Mouse (Mus musculus): ENCODE measurements at regions not wholly inside any gene's neighbourhood (a gene's known extent, or its start where the extent isn't known, plus 50 kb on each side); places are given as distances from the start of the nearest gene placed in this dataset.
"Not testable (repeated sequence)": the region's sequence is repeated elsewhere in the genome, so short reads cannot be mapped to it uniquely, and the experiment has no call there.

GRCm38 (mm10) chr1:177362398-177362797 lies 79.8 kb upstream of the Zbtb18 start:
- H3K9me3 ChIP-seq (ENCODE audit: control insufficient read depth, low read length) = no peaks in the 10 kb centered on the region
- H3K36me3 ChIP-seq (ENCODE audit: control insufficient read depth, insufficient read depth, low read length) = no peaks in the 10 kb centered on the region
- H3K9ac ChIP-seq (replicated peaks; ENCODE audit: low read depth, low read length) = no peak overlapping the region
- no peak overlapping the region for H3K4me2 ChIP-seq (ENCODE audit: low read depth, low read length)
- H3K27ac ChIP-seq (ENCODE audit: low read depth, low read length) = no peak overlapping the region
- no peak for ATAC-seq (ENCODE audit: low read depth)
- 93% methylated on average over 8 of the region's 8 CpGs for WGBS
- no peak overlapping the region for H3K4me3 ChIP-seq (ENCODE audit: low read depth, low read length)
- H3K27me3 ChIP-seq (ENCODE audit: control insufficient read depth, insufficient read depth, low read length) = no peaks in the 10 kb centered on the region
- no peaks in the 10 kb centered on the region for H3K4me1 ChIP-seq (ENCODE audit: control insufficient read depth, insufficient read depth, low read length)

DNA sequence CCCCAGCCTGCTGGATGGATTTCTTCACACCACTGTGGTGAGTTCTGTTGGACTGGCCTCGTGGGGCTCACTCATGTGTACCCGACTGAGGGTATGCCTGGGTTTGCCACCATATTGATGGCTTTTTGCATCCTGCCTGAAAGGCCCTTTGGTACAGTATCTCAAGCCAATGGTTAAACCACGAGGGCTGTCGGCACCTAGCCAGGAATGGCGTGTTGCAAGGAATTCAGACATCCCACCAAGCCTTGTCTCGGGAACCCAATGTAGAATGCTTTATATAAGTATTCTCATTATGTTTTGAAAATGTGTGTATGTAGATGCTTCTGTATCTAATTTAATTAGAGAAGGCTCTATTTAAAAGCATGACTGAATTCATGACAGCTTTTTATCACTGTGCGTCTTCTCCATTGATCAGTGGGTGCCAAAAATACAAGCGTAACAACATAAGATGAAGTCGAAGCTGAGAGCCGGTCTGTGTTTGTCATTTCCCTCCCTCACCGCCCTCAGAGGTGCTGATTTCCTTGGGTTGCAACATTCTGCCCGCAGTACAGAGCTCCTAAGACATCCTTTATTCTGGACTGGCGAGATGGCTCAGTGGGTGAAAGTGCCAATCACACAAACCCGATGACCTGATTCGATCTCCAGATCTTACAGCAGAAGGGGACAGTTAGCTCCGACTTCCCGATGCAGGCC lies 90.5 kb upstream of the Akt3 start:
- no peak overlapping the region for H3K4me3 ChIP-seq (ENCODE audit: low read depth, low read length)
- no peak for ATAC-seq (ENCODE audit: low read depth)
- 92% methylated on average over 17 of the region's 17 CpGs for WGBS
- no peaks in the 10 kb centered on the region for H3K4me1 ChIP-seq (ENCODE audit: control insufficient read depth, insufficient read depth, low read length)
- no peak overlapping the region for H3K27ac ChIP-seq (ENCODE audit: low read depth, low read length)
- no peaks in the 10 kb centered on the region for H3K9me3 ChIP-seq (ENCODE audit: control insufficient read depth, low read length)
- no peak overlapping the region for H3K4me2 ChIP-seq (ENCODE audit: low read depth, low read length)
- no peaks in the 10 kb centered on the region for H3K36me3 ChIP-seq (ENCODE audit: control insufficient read depth, insufficient read depth, low read length)
- H3K27me3 ChIP-seq (ENCODE audit: control insufficient read depth, insufficient read depth, low read length) = no peaks in the 10 kb centered on the region
- no peak overlapping the region for H3K9ac ChIP-seq (replicated peaks; ENCODE audit: low read depth, low read length)

GRCm38 (mm10) chr1:177347208-177347607 lies 89.2 kb upstream of the Akt3 start:
- Histone ChIP-seq H3K27me3 (ENCODE audit: control insufficient read depth, insufficient read depth, low read length) (no peaks in the 10 kb centered on the region), H3K4me3 (ENCODE audit: low read depth, low read length) (no peak overlapping the region), H3K9ac (replicated peaks; ENCODE audit: low read depth, low read length) (no peak overlapping the region), H3K9me3 (ENCODE audit: control insufficient read depth, low read length) (no peaks in the 10 kb centered on the region), H3K36me3 (ENCODE audit: control insufficient read depth, insufficient read depth, low read length) (no peaks in the 10 kb centered on the region), H3K4me1 (ENCODE audit: control insufficient read depth, insufficient read depth, low read length) (no peaks in the 10 kb centered on the region), H3K4me2 (ENCODE audit: low read depth, low read length) (no peak overlapping the region), H3K27ac (ENCODE audit: low read depth, low read length) (no peak overlapping the region)
- no peak for ATAC-seq (ENCODE audit: low read depth)
- WGBS = 32% methylated on average over 4 of the region's 4 CpGs

DNA sequence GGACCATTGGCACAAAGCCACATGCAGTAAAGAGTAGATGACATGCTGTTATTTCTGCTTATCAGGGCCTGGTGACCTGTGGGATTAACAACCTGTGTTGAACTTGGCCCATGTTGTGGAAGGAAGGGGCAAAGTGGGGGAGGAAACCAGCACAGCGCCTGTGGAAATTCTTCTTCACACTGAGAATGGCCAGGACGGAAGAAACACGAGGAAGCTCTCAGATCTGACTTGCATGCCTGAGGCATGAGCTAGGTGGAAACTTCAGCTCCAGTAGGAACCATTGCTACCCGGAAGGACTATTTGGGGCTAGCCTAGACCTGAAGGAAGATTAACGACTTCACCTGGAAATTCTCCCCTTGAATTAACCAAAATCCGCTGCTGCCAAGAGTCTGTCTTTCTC lies 88.5 kb upstream of the Akt3 start:
- no peaks in the 10 kb centered on the region for H3K4me1 ChIP-seq (ENCODE audit: control insufficient read depth, insufficient read depth, low read length)
- no peak overlapping the region for H3K4me2 ChIP-seq (ENCODE audit: low read depth, low read length)
- H3K27me3 ChIP-seq (ENCODE audit: control insufficient read depth, insufficient read depth, low read length) = no peaks in the 10 kb centered on the region
- H3K9ac ChIP-seq (replicated peaks; ENCODE audit: low read depth, low read length) = no peak overlapping the region
- H3K27ac ChIP-seq (ENCODE audit: low read depth, low read length) = no peak overlapping the region
- H3K4me3 ChIP-seq (ENCODE audit: low read depth, low read length) = no peak overlapping the region
- ATAC-seq (ENCODE audit: low read depth) = no peak
- H3K9me3 ChIP-seq (ENCODE audit: control insufficient read depth, low read length) = no peaks in the 10 kb centered on the region
- WGBS = 81% methylated on average over 6 of the region's 6 CpGs
- H3K36me3 ChIP-seq (ENCODE audit: control insufficient read depth, insufficient read depth, low read length) = no peaks in the 10 kb centered on the region

GRCm38 (mm10) chr1:177345540-177345939 lies 87.5 kb upstream of the Akt3 start:
- Histone ChIP-seq H3K27me3 (ENCODE audit: control insufficient read depth, insufficient read depth, low read length) (no peaks in the 10 kb centered on the region), H3K36me3 (ENCODE audit: control insufficient read depth, insufficient read depth, low read length) (no peaks in the 10 kb centered on the region), H3K9ac (replicated peaks; ENCODE audit: low read depth, low read length) (no peak overlapping the region), H3K27ac (ENCODE audit: low read depth, low read length) (no peak overlapping the region), H3K4me2 (ENCODE audit: low read depth, low read length) (no peak overlapping the region), H3K9me3 (ENCODE audit: control insufficient read depth, low read length) (no peaks in the 10 kb centered on the region), H3K4me3 (ENCODE audit: low read depth, low read length) (no peak overlapping the region), H3K4me1 (ENCODE audit: control insufficient read depth, insufficient read depth, low read length) (no peaks in the 10 kb centered on the region)
- ATAC-seq (ENCODE audit: low read depth) = no peak
- 87% methylated on average over 6 of the region's 6 CpGs for WGBS

DNA sequence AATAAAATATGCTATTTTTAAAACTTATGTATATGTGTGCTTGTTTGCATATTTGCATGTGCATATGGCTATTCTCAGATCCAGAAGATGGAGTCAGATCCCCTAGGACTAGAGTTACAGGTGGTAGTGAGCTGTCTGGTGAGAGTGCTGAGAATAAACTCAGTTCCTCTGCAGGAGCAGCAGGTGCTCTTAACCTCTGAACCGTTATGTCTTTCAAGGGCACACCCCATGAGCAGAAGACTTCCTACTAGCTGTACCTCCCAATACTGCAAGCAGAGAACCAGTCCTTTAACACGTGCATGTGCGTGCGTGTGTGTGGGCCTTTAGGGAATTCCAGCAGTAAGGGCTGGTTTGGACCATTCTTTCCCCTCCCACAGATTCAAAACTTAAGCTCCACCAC lies 85.9 kb upstream of the Akt3 start:
- Histone ChIP-seq H3K9ac (replicated peaks; ENCODE audit: low read depth, low read length) (no peak overlapping the region), H3K4me1 (ENCODE audit: control insufficient read depth, insufficient read depth, low read length) (no peaks in the 10 kb centered on the region), H3K27me3 (ENCODE audit: control insufficient read depth, insufficient read depth, low read length) (no peaks in the 10 kb centered on the region), H3K36me3 (ENCODE audit: control insufficient read depth, insufficient read depth, low read length) (no peaks in the 10 kb centered on the region), H3K4me2 (ENCODE audit: low read depth, low read length) (no peak overlapping the region), H3K9me3 (ENCODE audit: control insufficient read depth, low read length) (no peaks in the 10 kb centered on the region), H3K27ac (ENCODE audit: low read depth, low read length) (no peak overlapping the region), H3K4me3 (ENCODE audit: low read depth, low read length) (no peak overlapping the region)
- WGBS = 80% methylated on average over 4 of the region's 4 CpGs
- no peak for ATAC-seq (ENCODE audit: low read depth)

DNA sequence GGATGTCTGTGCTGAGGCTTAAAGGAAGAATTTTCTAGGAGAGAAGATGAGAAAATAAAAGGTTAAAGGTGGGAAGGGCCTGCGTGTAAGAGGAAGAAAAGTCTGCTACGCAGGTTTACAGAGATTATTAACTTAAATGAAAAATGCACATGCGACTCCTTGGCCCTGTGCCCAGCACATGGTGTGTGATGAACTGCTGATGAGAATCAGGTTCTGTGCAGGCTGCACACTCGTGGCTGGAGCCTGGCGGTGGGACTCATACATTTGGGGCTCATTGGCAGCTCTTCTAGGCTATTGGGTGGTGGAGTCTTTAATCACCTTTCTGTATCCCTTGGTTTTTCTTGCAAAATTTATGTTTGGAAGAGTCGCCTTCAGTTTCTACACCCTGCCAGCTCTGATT lies 85.1 kb upstream of the Akt3 start:
- H3K9ac ChIP-seq (replicated peaks; ENCODE audit: low read depth, low read length) = no peak overlapping the region
- H3K9me3 ChIP-seq (ENCODE audit: control insufficient read depth, low read length) = no peaks in the 10 kb centered on the region
- ATAC-seq (ENCODE audit: low read depth) = no peak
- no peak overlapping the region for H3K27ac ChIP-seq (ENCODE audit: low read depth, low read length)
- no peak overlapping the region for H3K4me2 ChIP-seq (ENCODE audit: low read depth, low read length)
- no peaks in the 10 kb centered on the region for H3K27me3 ChIP-seq (ENCODE audit: control insufficient read depth, insufficient read depth, low read length)
- 0 out of 2 replicates have a peak, but pooled peaks cover 2% of the 10 kb centered on the region for H3K4me1 ChIP-seq (ENCODE audit: control insufficient read depth, insufficient read depth, low read length)
- H3K4me3 ChIP-seq (ENCODE audit: low read depth, low read length) = no peak overlapping the region
- H3K36me3 ChIP-seq (ENCODE audit: control insufficient read depth, insufficient read depth, low read length) = no peaks in the 10 kb centered on the region
- WGBS = 25% methylated on average over 6 of the region's 6 CpGs

DNA sequence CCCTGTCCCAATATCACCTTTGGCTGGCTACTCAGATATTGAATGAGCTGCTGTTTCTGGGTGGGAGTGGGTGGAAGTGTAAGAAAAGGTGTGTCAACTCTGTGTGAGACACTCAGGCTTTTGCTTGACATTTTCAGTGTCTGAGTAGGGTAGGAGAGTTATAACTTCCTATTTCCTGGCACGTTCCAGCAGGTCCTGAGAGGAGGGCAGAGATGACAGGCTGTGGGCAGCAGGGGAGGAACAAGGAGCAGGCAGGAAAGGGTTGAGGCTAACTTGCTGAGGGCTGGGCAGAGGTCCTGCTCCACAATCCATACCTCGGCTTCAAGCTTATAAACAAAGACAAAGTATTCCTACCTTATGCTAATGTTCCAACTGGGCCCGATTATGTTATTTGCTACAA lies 82.2 kb upstream of the Akt3 start:
- no peaks in the 10 kb centered on the region for H3K27me3 ChIP-seq (ENCODE audit: control insufficient read depth, insufficient read depth, low read length)
- 74% methylated on average over 3 of the region's 3 CpGs for WGBS

GRCm38 (mm10) chr1:177339207-177339787 lies 81.3 kb upstream of the Akt3 start:
- Histone ChIP-seq H3K9ac (replicated peaks; ENCODE audit: low read depth, low read length) (peak overlapping the region; percentile 43; the same call in 1 of the 2 replicates), H3K4me3 (ENCODE audit: low read depth, low read length) (peak overlapping the region; percentile 31), H3K4me2 (ENCODE audit: low read depth, low read length) (peak overlapping the region; percentile 58)
- ATAC-seq (ENCODE audit: low read depth); H3K9me3 ChIP-seq (ENCODE audit: control insufficient read depth, low read length); H3K4me1 ChIP-seq (ENCODE audit: control insufficient read depth, insufficient read depth, low read length); H3K27ac ChIP-seq (ENCODE audit: low read depth, low read length); H3K27me3 ChIP-seq (ENCODE audit: control insufficient read depth, insufficient read depth, low read length); H3K36me3 ChIP-seq (ENCODE audit: control insufficient read depth, insufficient read depth, low read length): not testable (repeated sequence)
- WGBS = 59% methylated on average over 11 of the region's 13 CpGs

More for the DNA sequence above, 82.2 kb upstream of the Akt3 start:
- H3K9me3 ChIP-seq (ENCODE audit: control insufficient read depth, low read length) = no peaks in the 10 kb centered on the region
- H3K4me2 ChIP-seq (ENCODE audit: low read depth, low read length) = no peak overlapping the region
- no peak overlapping the region for H3K4me3 ChIP-seq (ENCODE audit: low read depth, low read length)
- H3K27ac ChIP-seq (ENCODE audit: low read depth, low read length) = no peak overlapping the region
- ATAC-seq (ENCODE audit: low read depth) = no peak
- H3K36me3 ChIP-seq (ENCODE audit: control insufficient read depth, insufficient read depth, low read length) = no peaks in the 10 kb centered on the region
- H3K4me1 ChIP-seq (ENCODE audit: control insufficient read depth, insufficient read depth, low read length) = 0 out of 2 replicates have a peak, but pooled peaks cover 2% of the 10 kb centered on the region
- no peak overlapping the region for H3K9ac ChIP-seq (replicated peaks; ENCODE audit: low read depth, low read length)

All from neural tube, embryonic 14.5 days (tissue).